Mouse (Mus musculus) G1E (cell line): ENCODE measurements at regions not wholly inside any gene's neighbourhood (a gene's known extent, or its start where the extent isn't known, plus 50 kb on each side); places are given as distances from the start of the nearest gene placed in this dataset.

Source experiments
- CTCF ChIP-seq: IDR thresholded peaks from 2 replicates; pipeline ENCODE4 v1.5.1; 2012; ENCODE audit warnings: low read depth, low read length, inconsistent platforms, mixed read lengths
- GATA1 ChIP-seq: IDR thresholded peaks from 2 replicates; pipeline ENCODE4 v1.6.1; 2012; ENCODE audit warnings: borderline replicate concordance, low read length, inconsistent platforms, mixed read lengths

DNA sequence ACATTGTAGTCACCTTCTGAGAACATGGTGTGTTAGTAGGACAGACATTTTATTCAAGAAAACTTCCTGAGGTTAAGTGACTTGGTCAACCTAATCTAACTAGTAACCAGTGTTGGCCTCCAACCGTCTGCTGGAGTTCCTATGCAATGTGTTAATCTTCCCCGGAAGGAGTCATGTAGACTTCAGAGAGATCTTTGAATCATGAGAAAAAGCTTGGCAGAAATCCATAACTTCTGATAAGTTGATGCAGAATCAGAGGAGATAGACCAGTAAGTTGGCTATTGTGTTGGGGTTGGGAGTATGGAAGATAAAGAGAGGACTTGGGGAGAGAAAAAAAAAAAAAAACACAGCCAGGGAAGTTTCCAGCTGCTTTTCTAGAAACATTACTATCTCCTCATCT lies 1424.9 kb upstream of the A1bg start:
- no peak for TF ChIP-seq CTCF
- no peak for TF ChIP-seq GATA1
